ENCODE assay signal across 7 mouse cellular contexts in genomic region chr1:75141486-75142190, GRCm38 (mm10). TPM values are rescaled to one million over a fixed set of nuclear protein-coding genes. Genes with fewer than 3 reads are reported as not detected.
DNase-seq lines count a peak whose midpoint lies in the region.

No protein-coding gene starts in this region.

- peak overlapping the region; percentile 86 for H3K4me3 ChIP-seq in midbrain, embryonic 10.5 days

- peak; percentile 61 for DNase-seq in ZHBTc4 (ENCODE audit: low read depth, low spot score)
- DNase-seq in cerebellum, postnatal 36 days = peak; percentile 46 to 55
- DNase-seq in gastrocnemius, postnatal 10 days = peak; percentile 64
- DNase-seq in induced T-regulatory cell, adult 2 months (ENCODE audit: low read depth) = peak; percentile 89
- DNase-seq in left cerebral cortex, postnatal 4 days = peak; percentile 32
- DNase-seq in midbrain, embryonic 10.5 days (ENCODE audit: low spot score) = peak; percentile 56
- DNase-seq in skeletal muscle tissue, adult 2 months (ENCODE audit: low read depth, low spot score) = peak; percentile 44

- peak overlapping the region; percentile 97 for H3K27ac ChIP-seq in midbrain, embryonic 10.5 days (replicated peaks)

- peaks cover 59% of the 10 kb centered on the region for H3K36me3 ChIP-seq in midbrain, embryonic 10.5 days

- H3K27me3 ChIP-seq in midbrain, embryonic 10.5 days (ENCODE audit: low read depth, poor library complexity, severe bottlenecking) = no peaks in the 10 kb centered on the region

- under 1% methylated on average over 53 of the region's 53 CpGs for WGBS in midbrain, embryonic 10.5 days

- H3K9me3 ChIP-seq in midbrain, embryonic 10.5 days (replicated peaks) = no peaks in the 10 kb centered on the region

- intact Hi-C loops in left cerebral cortex, postnatal 4 days (cut with DNase I) = no loop called here

- H3K4me1 ChIP-seq in midbrain, embryonic 10.5 days = peaks cover 42% of the 10 kb centered on the region

RNA-seq across cellular contexts. Expression of gene Cnppd1, which starts 0.9 kb away (rescaled TPM):
- total RNA-seq in gastrocnemius, postnatal 10 days (2021) = 10 to 100 TPM; 20.1 to 22.3 TPM
- 10 to 100 TPM; 37.7 to 44.4 TPM for total RNA-seq in left cerebral cortex, postnatal 4 days (2021)
- 51.7 and 60.4 TPM in 2 replicates for polyA plus RNA-seq in midbrain, embryonic 10.5 days (2016; fragmentation: Nextera tagmentation; extraction: Ambion mirVana)

RNA-seq across cellular contexts. Expression of gene Retreg2, which starts 0.9 kb away (rescaled TPM):
- total RNA-seq in gastrocnemius, postnatal 10 days (2021) = 10 to 100 TPM; 18.1 to 21.5 TPM
- 100 to 1,000 TPM; 122 to 123 TPM for total RNA-seq in left cerebral cortex, postnatal 4 days (2021)
- polyA plus RNA-seq in midbrain, embryonic 10.5 days (2016; fragmentation: Nextera tagmentation; extraction: Ambion mirVana) = 44.1 and 55.4 TPM in 2 replicates

RNA-seq across cellular contexts. Expression of gene Slc23a3, which starts 7.9 kb away (rescaled TPM):
- total RNA-seq in gastrocnemius, postnatal 10 days (2021) = not detected
- total RNA-seq in left cerebral cortex, postnatal 4 days (2021) = not detected
- 0.11 TPM in 1 of 2 replicates, not detected in the other for polyA plus RNA-seq in midbrain, embryonic 10.5 days (2016; fragmentation: Nextera tagmentation; extraction: Ambion mirVana)

RNA-seq across cellular contexts. Expression of gene Nhej1, which starts 16.6 kb away (rescaled TPM):
- 1 to 10 TPM; 4.0 to 5.4 TPM for total RNA-seq in gastrocnemius, postnatal 10 days (2021)
- 1 to 10 TPM; 2.3 to 2.5 TPM for total RNA-seq in left cerebral cortex, postnatal 4 days (2021)
- polyA plus RNA-seq in midbrain, embryonic 10.5 days (2016; fragmentation: Nextera tagmentation; extraction: Ambion mirVana) = 15.2 and 16.0 TPM in 2 replicates

RNA-seq across cellular contexts. Expression of gene Zfand2b, which starts 26.8 kb away (rescaled TPM):
- total RNA-seq in gastrocnemius, postnatal 10 days (2021) = 10 to 100 TPM; 12.4 to 14.0 TPM
- total RNA-seq in left cerebral cortex, postnatal 4 days (2021) = 10 to 100 TPM; 19.2 to 21.4 TPM
- 30.6 and 34.1 TPM in 2 replicates for polyA plus RNA-seq in midbrain, embryonic 10.5 days (2016; fragmentation: Nextera tagmentation; extraction: Ambion mirVana)

Comparison
In these comparisons a context has a peak if more than half of its experiments do, and no peak if none do; other contexts are left out.
1. Peak in every context shown above with its lines: DNase-seq, H3K4me3 ChIP-seq and H3K27ac ChIP-seq.
2. DNase-seq: peak in every context shown above with its lines; median percentile 89 in induced T-regulatory cell, adult 2 months; 64 in gastrocnemius, postnatal 10 days; 61 in ZHBTc4; 56 in midbrain, embryonic 10.5 days; 50 in cerebellum, postnatal 36 days; 44 in skeletal muscle tissue, adult 2 months; 32 in left cerebral cortex, postnatal 4 days.
3. RNA of gene Retreg2, which starts 0.9 kb away (total RNA-seq): 122 to 123 TPM in left cerebral cortex, postnatal 4 days; 18.1 to 21.5 TPM in gastrocnemius, postnatal 10 days; every median in the first group is over 4 times any median in the second.